Mouse (Mus musculus) megakaryocyte, embryonic 14.5 days (primary cell): ENCODE results near the gene Cntnap2. TPM values are rescaled to one million over a fixed set of nuclear protein-coding genes. Genes with fewer than 3 reads are reported as not detected.
"Not testable (repeated sequence)": the region's sequence is repeated elsewhere in the genome, so short reads cannot be mapped to it uniquely, and the experiment has no call there.

ENCODE experiments used
- H3K27me3 ChIP-seq: replicated peaks from 2 replicates; pipeline ENCODE3; 2012; ENCODE audit warnings: inconsistent platforms
- H3K36me3 ChIP-seq: replicated peaks from 2 replicates; pipeline ENCODE3; 2012; ENCODE audit warnings: low read length, inconsistent platforms, mixed read lengths
- H3K4me1 ChIP-seq: 2 replicates; pipeline ENCODE4 v1.6.1; 2012; ENCODE audit warnings: inconsistent platforms
- H3K4me3 ChIP-seq: replicated peaks from 2 replicates; pipeline ENCODE3; 2012; ENCODE audit warnings: moderate library complexity, mild to moderate bottlenecking, inconsistent platforms
- H3K9me3 ChIP-seq: 2 replicates; pipeline ENCODE4 v1.6.1; 2012; ENCODE audit warnings: inconsistent platforms
- FLI1 ChIP-seq: IDR thresholded peaks from 2 replicates; pipeline ENCODE4 v1.6.1; 2012; ENCODE audit warnings: low read length, inconsistent platforms, mixed read lengths
- GATA1 ChIP-seq: IDR thresholded peaks from 3 replicates; pipeline ENCODE4 v1.6.1; 2012; ENCODE audit warnings: mixed read lengths, low read length, inconsistent platforms, borderline replicate concordance
- polyA plus RNA-seq: library from polyadenylated mRNA; stranded (reverse); fragments of >175 nt; gene quantifications from 2 replicates; pipeline ENCODE4 v1.2.3, GENCODE M21; 2012; ENCODE audit warnings: low replicate concordance; ENCODE audit not compliant: insufficient read depth

The Cntnap2 gene
- polyA plus RNA-seq, 1 experiment = 0.03 TPM

GRCm38 (mm10) chr6:47275065-47275464 lies 2215.9 kb downstream of the Cntnap2 start:
- H3K36me3 ChIP-seq = no peaks in the 10 kb centered on the region
- H3K27me3 ChIP-seq = peaks cover 11% of the 10 kb centered on the region
- no peaks in the 10 kb centered on the region for H3K9me3 ChIP-seq
- TF ChIP-seq GATA1 (no peak), FLI1 (no peak)
- peaks cover 14% of the 10 kb centered on the region for H3K4me1 ChIP-seq
- H3K4me3 ChIP-seq = no peak overlapping the region

DNA sequence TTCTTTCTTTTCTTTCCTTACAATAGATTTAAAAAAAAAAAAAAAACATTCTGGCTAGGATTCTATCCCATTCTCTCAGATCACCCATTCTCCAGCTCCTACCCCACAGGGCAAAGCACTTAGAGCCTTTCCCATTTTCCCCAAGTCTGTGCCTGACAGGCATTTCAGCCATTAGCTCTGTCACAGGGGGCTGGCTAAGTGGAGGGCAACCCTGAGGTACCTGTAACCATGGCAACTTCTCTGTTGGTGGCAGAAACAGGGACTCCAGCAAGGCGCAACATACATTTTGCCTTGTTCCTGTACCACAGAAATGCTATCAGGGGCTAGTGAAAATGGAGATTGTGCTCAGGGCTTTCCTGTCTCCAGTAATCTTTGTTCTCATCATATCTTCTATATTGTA lies 2220.0 kb downstream of the Cntnap2 start:
- no peaks in the 10 kb centered on the region for H3K9me3 ChIP-seq
- H3K4me1 ChIP-seq = no peaks in the 10 kb centered on the region
- TF ChIP-seq FLI1 = no peak
- no peak overlapping the region for H3K4me3 ChIP-seq
- H3K36me3 ChIP-seq = no peaks in the 10 kb centered on the region
- peaks cover 8% of the 10 kb centered on the region for H3K27me3 ChIP-seq

DNA sequence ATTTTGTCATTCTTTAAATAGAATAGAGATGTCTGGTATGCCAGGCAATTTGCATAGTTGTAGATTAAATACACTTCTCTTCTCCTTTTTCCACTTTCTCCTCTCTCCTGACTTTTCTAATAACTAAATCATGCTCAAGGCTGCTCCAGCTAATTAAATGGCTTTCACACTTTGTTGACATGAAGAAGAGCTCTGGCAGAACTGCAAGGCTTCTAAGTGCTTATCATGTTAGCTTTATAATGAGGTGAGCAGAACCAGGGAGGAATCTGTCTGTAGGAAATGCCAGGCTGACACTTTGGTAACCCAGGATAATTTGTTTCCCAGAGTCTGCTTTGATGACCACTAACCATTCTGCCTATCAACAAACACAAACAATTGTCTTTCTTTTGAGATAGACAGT lies 2222.4 kb downstream of the Cntnap2 start:
- no peak overlapping the region for H3K4me3 ChIP-seq
- no peaks in the 10 kb centered on the region for H3K36me3 ChIP-seq
- peaks cover 8% of the 10 kb centered on the region for H3K27me3 ChIP-seq
- H3K9me3 ChIP-seq = no peaks in the 10 kb centered on the region
- H3K4me1 ChIP-seq = no peaks in the 10 kb centered on the region
- TF ChIP-seq FLI1 (no peak), GATA1 (no peak)

- no peaks in the 10 kb centered on the region for H3K36me3 ChIP-seq
- H3K27me3 ChIP-seq = peaks cover 8% of the 10 kb centered on the region
- no peaks in the 10 kb centered on the region for H3K9me3 ChIP-seq
- TF ChIP-seq GATA1 = no peak
- TF ChIP-seq FLI1 = no peak
- no peaks in the 10 kb centered on the region for H3K4me1 ChIP-seq
- H3K4me3 ChIP-seq = no peak overlapping the region
Measured at GRCm38 (mm10) chr6:47284794-47285193, 2225.6 kb downstream of the Cntnap2 start.

- H3K36me3 ChIP-seq = no peaks in the 10 kb centered on the region
- H3K4me3 ChIP-seq = no peak overlapping the region
- H3K27me3 ChIP-seq = peaks cover 8% of the 10 kb centered on the region
- no peaks in the 10 kb centered on the region for H3K9me3 ChIP-seq
- no peak for TF ChIP-seq GATA1
- TF ChIP-seq FLI1 = no peak
- H3K4me1 ChIP-seq = no peaks in the 10 kb centered on the region
Measured at GRCm38 (mm10) chr6:47285742-47286141, 2226.6 kb downstream of the Cntnap2 start.

DNA sequence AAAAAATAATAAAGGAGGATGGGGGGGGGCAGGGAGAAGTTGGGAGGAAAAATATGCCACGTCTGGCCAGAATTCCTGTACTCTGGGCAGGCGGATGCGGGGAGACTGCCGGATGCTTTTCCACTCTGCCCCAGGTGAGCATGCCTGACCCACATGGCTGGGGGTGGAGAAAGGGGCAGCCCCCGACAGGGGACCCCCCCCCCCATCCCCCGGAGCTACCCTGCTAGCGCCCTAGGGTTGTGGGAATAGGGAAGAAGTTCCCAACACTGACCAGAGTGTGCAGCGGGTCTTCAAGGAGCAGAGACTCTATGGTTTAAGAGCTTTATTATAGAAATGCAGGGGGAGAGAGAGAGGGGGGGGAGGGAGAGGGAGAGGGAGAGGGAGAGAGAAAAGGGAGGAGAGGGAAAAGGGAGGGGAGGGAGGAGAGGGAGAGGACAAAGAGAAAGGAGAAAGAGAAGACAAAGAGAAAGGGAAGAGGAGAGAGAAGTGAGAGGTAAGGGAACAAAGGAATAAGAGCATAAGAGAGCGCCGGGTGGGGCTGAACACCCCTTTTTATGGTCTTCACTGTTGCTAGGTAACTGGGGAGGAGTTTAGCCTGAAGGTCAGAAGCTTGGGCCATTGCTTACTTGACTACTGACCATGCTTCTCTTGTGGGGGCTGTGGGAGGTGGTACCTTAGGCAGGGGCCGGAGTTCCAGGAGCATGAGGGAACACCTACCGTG lies 2227.2 kb downstream of the Cntnap2 start:
- not testable (repeated sequence) for H3K36me3 ChIP-seq, H3K4me3 ChIP-seq

DNA sequence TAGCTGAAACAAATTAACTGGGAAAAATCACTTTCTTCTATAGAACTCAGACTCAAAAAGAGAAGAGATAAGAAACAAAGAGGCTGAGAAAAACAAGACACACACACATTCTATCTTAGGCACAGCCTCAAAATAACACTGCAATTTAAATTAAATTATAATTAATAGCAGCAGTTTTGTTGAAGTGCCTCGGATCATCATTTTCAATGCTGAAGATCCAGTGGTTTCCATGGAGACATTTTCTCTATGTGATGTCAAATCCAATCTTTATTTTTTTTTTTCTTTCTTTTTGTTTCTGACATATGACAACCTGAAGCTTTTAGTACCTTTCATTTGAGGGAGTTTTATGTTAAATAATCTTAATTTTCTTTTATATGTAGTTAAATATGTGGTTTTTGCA lies 2228.6 kb downstream of the Cntnap2 start:
- no peak overlapping the region for H3K4me3 ChIP-seq
- H3K4me1 ChIP-seq = no peaks in the 10 kb centered on the region
- H3K9me3 ChIP-seq = no peaks in the 10 kb centered on the region
- no peak for TF ChIP-seq GATA1
- TF ChIP-seq FLI1 = no peak
- H3K36me3 ChIP-seq = no peaks in the 10 kb centered on the region
- H3K27me3 ChIP-seq = peaks cover 6% of the 10 kb centered on the region

More for the DNA sequence above, 2227.2 kb downstream of the Cntnap2 start:
- H3K9me3 ChIP-seq, H3K4me1 ChIP-seq, H3K27me3 ChIP-seq: not testable (repeated sequence)

GRCm38 (mm10) chr6:47291973-47292372 lies 2232.8 kb downstream of the Cntnap2 start:
- Histone ChIP-seq H3K4me3 (no peak overlapping the region), H3K27me3 (peaks cover 6% of the 10 kb centered on the region), H3K36me3 (no peaks in the 10 kb centered on the region), H3K9me3 (no peaks in the 10 kb centered on the region), H3K4me1 (no peaks in the 10 kb centered on the region)
- TF ChIP-seq GATA1 = no peak
- no peak for TF ChIP-seq FLI1

GRCm38 (mm10) chr6:47292437-47292836 lies 2233.3 kb downstream of the Cntnap2 start:
- Histone ChIP-seq H3K9me3 (no peaks in the 10 kb centered on the region), H3K4me1 (no peaks in the 10 kb centered on the region), H3K36me3 (no peaks in the 10 kb centered on the region), H3K27me3 (peaks cover 6% of the 10 kb centered on the region), H3K4me3 (no peak overlapping the region)
- TF ChIP-seq FLI1 = no peak

GRCm38 (mm10) chr6:47294433-47294832 lies 2235.3 kb downstream of the Cntnap2 start:
- H3K36me3 ChIP-seq = no peaks in the 10 kb centered on the region
- no peak overlapping the region for H3K4me3 ChIP-seq
- TF ChIP-seq FLI1 (no peak), GATA1 (no peak)
- H3K9me3 ChIP-seq = no peaks in the 10 kb centered on the region
- H3K27me3 ChIP-seq = peaks cover 6% of the 10 kb centered on the region
- no peaks in the 10 kb centered on the region for H3K4me1 ChIP-seq

DNA sequence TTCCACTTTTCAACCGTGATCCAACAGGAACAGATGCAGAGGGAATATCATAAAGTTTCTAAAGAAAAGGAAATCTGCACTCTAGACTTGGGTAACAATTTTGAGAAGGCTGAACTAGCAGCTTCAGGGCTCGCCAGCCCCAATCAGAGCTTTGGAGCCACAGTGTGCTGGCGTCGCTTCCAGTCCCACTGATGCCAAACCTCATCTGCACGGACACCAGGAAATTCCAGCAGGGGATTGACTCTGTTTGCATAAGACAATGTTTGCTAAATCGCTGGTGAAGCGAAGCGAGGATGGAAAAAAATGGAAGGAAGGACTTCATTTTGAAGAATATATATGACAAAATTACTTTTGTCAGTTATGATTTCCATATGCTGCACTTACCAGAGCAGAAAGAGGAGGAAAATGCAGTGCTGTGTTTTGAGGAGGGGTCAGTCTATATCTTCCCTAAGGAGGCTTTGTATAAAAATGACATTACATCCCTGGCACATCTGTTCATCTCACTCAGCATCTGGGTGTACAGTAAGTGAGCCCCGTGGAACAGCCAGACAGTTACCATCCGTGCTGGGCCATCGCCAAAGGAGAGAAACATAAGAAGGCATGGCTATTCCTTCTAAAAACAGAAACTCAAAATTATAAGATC lies 2245.8 kb downstream of the Cntnap2 start:
- Histone ChIP-seq H3K4me1 (peaks cover 12% of the 10 kb centered on the region), H3K27me3 (peaks cover 13% of the 10 kb centered on the region), H3K36me3 (no peaks in the 10 kb centered on the region), H3K9me3 (no peaks in the 10 kb centered on the region), H3K4me3 (no peak overlapping the region)
- TF ChIP-seq FLI1 = no peak
- TF ChIP-seq GATA1 = no peak
